14 mouse cellular contexts compared by ENCODE assay signal in the genomic region with DNA sequence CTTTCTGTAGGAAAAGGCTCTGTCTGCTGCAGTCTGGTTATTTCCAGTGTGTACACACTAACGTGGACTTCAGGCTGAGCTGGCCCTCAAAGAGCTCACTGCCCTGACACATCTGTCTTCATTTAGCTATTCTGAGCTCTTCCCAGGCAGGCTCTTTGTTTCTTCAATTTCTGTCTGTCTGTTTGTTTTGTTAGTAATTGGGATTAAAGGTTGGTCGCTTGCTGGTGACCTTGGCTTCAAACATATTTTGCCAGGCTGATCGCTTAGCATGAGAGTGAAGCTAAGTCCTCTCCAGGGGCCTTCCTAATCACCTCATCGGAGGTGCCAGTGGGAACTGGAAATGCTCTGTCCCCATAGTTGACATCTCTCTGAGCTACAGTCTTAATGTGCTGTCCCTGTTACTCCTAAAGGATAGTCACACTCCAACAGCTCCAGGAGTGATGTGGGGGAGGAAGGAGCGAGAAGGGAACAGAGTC. TPM values are rescaled to one million over a fixed set of nuclear protein-coding genes. Genes with fewer than 3 reads are reported as not detected.
A peak's percentile ranks its signal among the peaks of the same experiment; 100 is the strongest.
DNase-seq lines count a peak whose midpoint lies in the region; ATAC-seq and TF ChIP-seq lines count a peak whose summit lies in the region.
"Had no signal": no experiment of that assay in that cellular context is flagged by ENCODE, and none has a peak within 500 bp of the region (broad histone marks: within the 10 kb centered on the region; RNA-seq: fewer than 3 reads in every experiment).

No protein-coding gene starts in this region.

- no peaks in the 10 kb centered on the region for H3K9me3 ChIP-seq in forebrain, embryonic 12.5 days
- H3K9me3 ChIP-seq in forebrain, postnatal 0 days (ENCODE audit: low read length) = no peaks in the 10 kb centered on the region
- no peaks in the 10 kb centered on the region for H3K9me3 ChIP-seq in kidney, embryonic 15.5 days (replicated peaks)
- H3K9me3 ChIP-seq in limb, embryonic 10.5 days (replicated peaks) = no peaks in the 10 kb centered on the region
- H3K9me3 ChIP-seq: embryonic facial prominence, embryonic 15.5 days; liver, embryonic 13.5 days had no signal

- peaks cover 27% of the 10 kb centered on the region for H3K4me1 ChIP-seq in forebrain, embryonic 12.5 days
- no peaks in the 10 kb centered on the region for H3K4me1 ChIP-seq in forebrain, postnatal 0 days (ENCODE audit: insufficient read depth)
- H3K4me1 ChIP-seq in kidney, embryonic 15.5 days = peaks cover 34% of the 10 kb centered on the region
- peaks cover 33% of the 10 kb centered on the region for H3K4me1 ChIP-seq in limb, embryonic 10.5 days

- H3K27me3 ChIP-seq in forebrain, embryonic 12.5 days = no peaks in the 10 kb centered on the region
- H3K27me3 ChIP-seq in forebrain, postnatal 0 days (ENCODE audit: insufficient read depth, low read length) = no peaks in the 10 kb centered on the region
- no peaks in the 10 kb centered on the region for H3K27me3 ChIP-seq in kidney, embryonic 15.5 days
- H3K27me3 ChIP-seq in limb, embryonic 10.5 days (ENCODE audit: low read depth, poor library complexity, severe bottlenecking) = no peaks in the 10 kb centered on the region
- H3K27me3 ChIP-seq: embryonic facial prominence, embryonic 15.5 days; liver, embryonic 13.5 days had no signal

- no peak overlapping the region for H3K4me2 ChIP-seq in forebrain, embryonic 12.5 days
- H3K4me2 ChIP-seq in forebrain, postnatal 0 days (ENCODE audit: low read depth) = no peak overlapping the region
- H3K4me2 ChIP-seq in kidney, embryonic 15.5 days = no peak overlapping the region
- H3K4me2 ChIP-seq: embryonic facial prominence, embryonic 15.5 days; liver, embryonic 13.5 days had no signal

- 0 out of 2 replicates have a peak, but pooled peaks have one; percentile 49 for ATAC-seq in forebrain, embryonic 12.5 days (ENCODE audit: low FRiP score)
- no peak for ATAC-seq in forebrain, postnatal 0 days
- no peak for ATAC-seq in kidney, embryonic 15.5 days (replicated peaks; ENCODE audit: low FRiP score)

- 53% methylated on average over 5 of the region's 5 CpGs for WGBS in forebrain, embryonic 12.5 days
- WGBS in forebrain, postnatal 0 days = 50% methylated on average over 5 of the region's 5 CpGs
- WGBS in kidney, embryonic 15.5 days = 19% methylated on average over 5 of the region's 5 CpGs
- 37% methylated on average over 5 of the region's 5 CpGs for WGBS in limb, embryonic 10.5 days

- no peak overlapping the region for H3K9ac ChIP-seq in forebrain, embryonic 12.5 days
- no peak overlapping the region for H3K9ac ChIP-seq in forebrain, postnatal 0 days
- no peak overlapping the region for H3K9ac ChIP-seq in kidney, embryonic 15.5 days
- H3K9ac ChIP-seq: embryonic facial prominence, embryonic 15.5 days; liver, embryonic 13.5 days had no signal

- no peak for DNase-seq in forebrain, postnatal 0 days
- no peak for DNase-seq in kidney, postnatal 25 days
- DNase-seq in ZHBTc4 (ENCODE audit: low read depth, low spot score) = peak; percentile 31
- no peak for DNase-seq in limb, embryonic 10.5 days (ENCODE audit: low spot score)
- DNase-seq in urinary bladder, postnatal 25 days (ENCODE audit: low spot score) = no peak
- no peak for DNase-seq in cerebellum, adult 9-10 months
- DNase-seq: adrenal gland, postnatal 10 days; cerebellum, adult 11-12 months; gastrocnemius, postnatal 14 days; liver, embryonic 13.5 days; thymus, postnatal 36 days had no signal

- H3K27ac ChIP-seq in forebrain, embryonic 12.5 days = no peak overlapping the region
- no peak overlapping the region for H3K27ac ChIP-seq in forebrain, postnatal 0 days (ENCODE audit: low read depth, low read length)
- H3K27ac ChIP-seq in kidney, embryonic 15.5 days = peak overlapping the region; percentile 57
- H3K27ac ChIP-seq in limb, embryonic 10.5 days = peak overlapping the region; percentile 65
- H3K27ac ChIP-seq: embryonic facial prominence, embryonic 15.5 days; liver, embryonic 13.5 days had no signal

- H3K36me3 ChIP-seq in forebrain, embryonic 12.5 days (replicated peaks) = no peaks in the 10 kb centered on the region; the same call in 1 of the 2 replicates
- no peaks in the 10 kb centered on the region for H3K36me3 ChIP-seq in forebrain, postnatal 0 days (ENCODE audit: insufficient read depth)
- peaks cover 27% of the 10 kb centered on the region for H3K36me3 ChIP-seq in kidney, embryonic 15.5 days
- no peaks in the 10 kb centered on the region for H3K36me3 ChIP-seq in limb, embryonic 10.5 days
- H3K36me3 ChIP-seq: embryonic facial prominence, embryonic 15.5 days had no signal

- H3K4me3 ChIP-seq in forebrain, embryonic 12.5 days (replicated peaks) = no peak overlapping the region
- H3K4me3 ChIP-seq in forebrain, postnatal 0 days (ENCODE audit: low read depth, low read length) = no peak overlapping the region
- no peak overlapping the region for H3K4me3 ChIP-seq in kidney, embryonic 15.5 days (replicated peaks)
- no peak overlapping the region for H3K4me3 ChIP-seq in limb, embryonic 10.5 days
- H3K4me3 ChIP-seq: embryonic facial prominence, embryonic 15.5 days; liver, embryonic 13.5 days had no signal

- TF ChIP-seq CTCF in forebrain, postnatal 0 days (IDR thresholded peaks at IDR 0.05; ENCODE audit: low read depth) = no peak

RNA-seq across cellular contexts. Expression of gene Pawr, which starts 53.6 kb away (rescaled TPM):
- 13.3 and 13.4 TPM in 2 replicates for polyA plus RNA-seq in forebrain, embryonic 12.5 days (2016; fragmentation: Nextera tagmentation; extraction: Ambion mirVana)
- total RNA-seq in forebrain, postnatal 0 days (2014; rRNA removed) = 2.7 and 5.0 TPM in 2 replicates
- 2.2 and 3.0 TPM in 2 replicates for polyA plus RNA-seq in forebrain, postnatal 0 days (2015; fragmentation: Nextera tagmentation; extraction: Ambion mirVana)
- polyA plus RNA-seq in kidney, embryonic 15.5 days (2015; fragmentation: Nextera tagmentation; extraction: Ambion mirVana) = 16.5 and 17.5 TPM in 2 replicates
- 4.0 and 4.3 TPM in 2 replicates for polyA plus RNA-seq in limb, embryonic 10.5 days (2016; fragmentation: Nextera tagmentation; extraction: Ambion mirVana)

Comparison
In these comparisons a context has a peak if more than half of its experiments do, and no peak if none do; other contexts are left out.
1. H3K27ac ChIP-seq: peak in kidney, embryonic 15.5 days (single experiment) and limb, embryonic 10.5 days (single experiment); none in forebrain, embryonic 12.5 days (single experiment) and forebrain, postnatal 0 days (single experiment).